Mouse (Mus musculus): ENCODE results near the gene Gm20532. TPM values are rescaled to one million over a fixed set of nuclear protein-coding genes. Genes with fewer than 3 reads are reported as not detected.

Gene Gm20532
- polyA plus RNA-seq, 1 experiment from 2014 or later: not detected

DNA sequence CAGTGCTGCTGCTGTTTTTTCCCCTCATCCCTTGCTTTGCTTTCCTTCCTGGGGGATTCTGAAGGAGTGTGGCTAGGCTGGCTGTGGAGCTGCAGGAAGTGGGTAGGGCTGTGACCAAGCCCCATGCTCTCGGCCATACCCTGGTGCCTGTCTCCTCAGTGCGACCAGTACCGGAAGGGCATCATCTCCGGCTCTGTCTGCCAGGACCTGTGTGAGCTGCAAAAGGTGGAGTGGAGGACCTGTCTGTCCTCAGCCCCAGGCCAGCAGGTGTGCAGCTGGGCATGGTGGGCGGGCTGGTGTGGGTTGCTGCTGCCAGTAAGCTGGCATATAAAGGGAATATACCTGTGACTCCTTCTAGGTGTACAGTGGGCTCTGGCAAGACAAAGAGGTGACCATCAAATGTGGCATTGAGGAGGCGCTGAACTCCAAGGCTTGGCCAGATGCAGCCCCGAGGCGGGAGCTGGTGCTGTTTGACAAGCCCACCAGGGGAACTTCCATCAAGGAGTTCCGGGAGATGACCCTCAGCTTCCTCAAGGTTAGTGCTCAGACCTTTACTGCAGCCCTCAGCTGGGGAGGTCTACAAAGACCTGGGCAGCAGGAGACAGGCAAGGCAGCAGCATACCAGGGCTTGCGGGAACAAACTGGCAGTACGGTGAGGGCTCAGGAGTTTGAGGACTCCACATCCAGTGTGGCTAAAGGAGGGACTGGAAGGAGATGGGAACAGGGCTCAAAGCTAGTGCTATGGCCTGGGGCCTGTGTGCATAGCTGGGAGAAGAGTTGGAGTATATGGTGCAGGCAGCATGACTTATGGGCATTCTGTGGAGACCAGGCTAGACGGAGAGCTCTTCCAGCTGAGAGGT lies 48.4 kb downstream of the Gm20532 start:
- 0 out of 2 replicates have a peak, but pooled peaks have one; percentile 8 for ATAC-seq (ENCODE audit: low FRiP score, low TSS enrichment)
- Histone ChIP-seq H3K9me3 (ENCODE audit: low read length) (no peaks in the 10 kb centered on the region), H3K27ac (ENCODE audit: low read length) (peak overlapping the region; percentile 20; the same call in 1 of the 2 replicates), H3K4me2 (replicated peaks; ENCODE audit: low read depth, low read length) (no peak overlapping the region), H3K27me3 (ENCODE audit: insufficient read depth, low read length) (no peaks in the 10 kb centered on the region), H3K4me1 (ENCODE audit: insufficient read depth, low read length) (peaks cover 35% of the 10 kb centered on the region), H3K9ac (replicated peaks; ENCODE audit: low read length) (no peak overlapping the region), H3K4me3 (ENCODE audit: low read length) (no peak overlapping the region), H3K36me3 (ENCODE audit: insufficient read depth, low read length) (peaks cover 44% of the 10 kb centered on the region)
- 61% methylated on average over 12 of the region's 12 CpGs for WGBS

DNA sequence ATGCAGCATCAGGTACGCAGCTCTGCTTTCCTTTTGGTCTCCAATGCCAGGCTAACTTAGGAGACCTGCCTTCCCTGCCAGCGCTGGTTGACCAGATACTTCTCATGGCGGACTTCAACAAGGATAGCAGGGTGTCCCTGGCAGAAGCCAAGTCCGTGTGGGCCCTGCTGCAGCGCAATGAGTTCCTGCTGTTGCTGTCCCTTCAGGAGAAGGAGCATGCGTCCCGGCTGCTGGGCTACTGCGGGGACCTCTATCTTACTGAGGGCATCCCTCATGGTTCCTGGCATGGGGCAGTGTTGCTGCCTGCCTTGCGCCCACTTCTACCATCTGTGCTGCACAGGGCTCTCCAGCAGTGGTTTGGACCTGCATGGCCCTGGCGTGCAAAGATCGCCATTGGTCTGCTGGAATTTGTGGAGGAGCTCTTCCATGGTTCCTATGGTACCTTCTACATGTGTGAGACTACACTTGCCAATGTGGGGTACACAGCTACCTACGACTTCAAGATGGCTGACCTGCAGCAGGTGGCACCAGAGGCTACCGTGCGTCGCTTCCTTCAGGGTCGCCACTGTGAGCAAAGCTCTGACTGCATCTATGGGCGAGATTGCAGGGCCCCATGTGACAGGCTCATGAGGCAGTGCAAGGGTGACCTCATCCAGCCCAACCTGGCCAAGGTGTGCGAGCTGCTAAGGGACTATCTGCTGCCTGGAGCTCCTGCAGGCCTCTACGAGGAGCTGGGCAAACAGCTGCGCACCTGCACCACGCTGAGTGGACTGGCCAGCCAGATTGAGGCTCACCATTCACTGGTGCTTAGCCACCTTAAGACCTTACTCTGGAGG lies 49.3 kb downstream of the Gm20532 start:
- Histone ChIP-seq H3K36me3 (ENCODE audit: insufficient read depth, low read length) (peaks cover 44% of the 10 kb centered on the region), H3K4me2 (replicated peaks; ENCODE audit: low read depth, low read length) (no peak overlapping the region), H3K27ac (ENCODE audit: low read length) (no peak overlapping the region), H3K9me3 (ENCODE audit: low read length) (no peaks in the 10 kb centered on the region), H3K4me3 (ENCODE audit: low read length) (no peak overlapping the region), H3K9ac (replicated peaks; ENCODE audit: low read length) (no peak overlapping the region), H3K27me3 (ENCODE audit: insufficient read depth, low read length) (no peaks in the 10 kb centered on the region), H3K4me1 (ENCODE audit: insufficient read depth, low read length) (peaks cover 34% of the 10 kb centered on the region)
- no peak for ATAC-seq (ENCODE audit: low FRiP score, low TSS enrichment)
- WGBS: 81% methylated on average over 21 of the region's 21 CpGs

DNA sequence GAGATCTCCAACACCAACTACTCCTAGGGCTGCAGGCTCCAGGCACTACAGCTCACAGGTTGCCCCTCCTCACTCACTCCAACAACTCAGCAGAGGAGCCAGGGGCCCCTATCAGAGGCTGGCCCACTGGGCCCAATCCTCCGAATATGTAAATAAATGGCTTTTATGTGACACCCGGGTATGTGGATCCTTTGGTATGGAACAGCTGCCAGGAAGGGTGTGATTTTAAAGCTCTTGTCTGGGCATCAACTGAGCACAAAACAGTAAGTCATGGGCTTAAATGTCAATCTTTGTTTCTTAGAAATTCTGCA lies 49.8 kb downstream of the Gm20532 start:
- no peaks in the 10 kb centered on the region for H3K9me3 ChIP-seq (ENCODE audit: low read length)
- no peaks in the 10 kb centered on the region for H3K27me3 ChIP-seq (ENCODE audit: insufficient read depth, low read length)
- H3K27ac ChIP-seq (ENCODE audit: low read length): no peak overlapping the region
- no peak overlapping the region for H3K4me3 ChIP-seq (ENCODE audit: low read length)
- peaks cover 32% of the 10 kb centered on the region for H3K4me1 ChIP-seq (ENCODE audit: insufficient read depth, low read length)
- H3K4me2 ChIP-seq (replicated peaks; ENCODE audit: low read depth, low read length): no peak overlapping the region
- WGBS: 65% methylated on average over 2 of the region's 2 CpGs
- peaks cover 44% of the 10 kb centered on the region for H3K36me3 ChIP-seq (ENCODE audit: insufficient read depth, low read length)
- no peak overlapping the region for H3K9ac ChIP-seq (replicated peaks; ENCODE audit: low read length)
- no peak for ATAC-seq (ENCODE audit: low FRiP score, low TSS enrichment)

DNA sequence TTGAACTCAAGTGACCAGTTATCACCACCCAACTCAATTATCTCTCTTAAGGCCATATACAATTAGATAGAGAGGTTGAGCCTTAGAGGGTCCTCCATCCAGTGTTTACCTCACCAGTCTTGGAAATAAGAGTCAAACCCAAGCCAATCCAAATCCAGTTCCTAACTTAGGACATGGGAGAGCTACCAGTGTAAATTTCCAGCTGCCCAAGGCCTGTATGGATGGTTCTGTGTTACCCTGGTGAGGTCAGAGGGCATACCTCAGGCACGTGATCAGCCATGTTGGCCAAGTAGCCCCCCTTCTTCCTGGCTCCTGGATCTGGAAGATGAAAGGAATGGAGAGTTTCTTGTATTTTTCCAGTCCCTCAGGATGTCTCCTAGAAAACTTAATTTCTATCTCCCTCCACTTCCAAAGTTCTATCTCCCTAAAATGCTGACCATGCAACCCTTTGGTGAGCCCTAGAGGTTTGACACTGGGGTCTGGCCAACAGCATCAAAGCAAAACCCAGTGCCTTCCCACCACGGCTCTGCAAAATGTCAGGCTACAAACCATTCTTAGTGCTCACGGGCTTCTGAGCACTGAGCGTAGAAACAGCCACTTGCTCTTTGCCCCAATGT lies 51.0 kb downstream of the Gm20532 start:
- Histone ChIP-seq H3K4me1 (ENCODE audit: insufficient read depth, low read length) (peaks cover 32% of the 10 kb centered on the region), H3K9ac (replicated peaks; ENCODE audit: low read length) (0 out of 2 replicates have a peak overlapping the region, but pooled peaks have one; percentile 99), H3K36me3 (ENCODE audit: insufficient read depth, low read length) (peaks cover 44% of the 10 kb centered on the region), H3K27ac (ENCODE audit: low read length) (no peak overlapping the region), H3K9me3 (ENCODE audit: low read length) (no peaks in the 10 kb centered on the region), H3K27me3 (ENCODE audit: insufficient read depth, low read length) (no peaks in the 10 kb centered on the region), H3K4me2 (replicated peaks; ENCODE audit: low read depth, low read length) (peak overlapping the region; percentile 66; the same call in 1 of the 2 replicates), H3K4me3 (ENCODE audit: low read length) (no peak overlapping the region)
- 67% methylated on average over 4 of the region's 4 CpGs for WGBS
- no peak for ATAC-seq (ENCODE audit: low FRiP score, low TSS enrichment)

DNA sequence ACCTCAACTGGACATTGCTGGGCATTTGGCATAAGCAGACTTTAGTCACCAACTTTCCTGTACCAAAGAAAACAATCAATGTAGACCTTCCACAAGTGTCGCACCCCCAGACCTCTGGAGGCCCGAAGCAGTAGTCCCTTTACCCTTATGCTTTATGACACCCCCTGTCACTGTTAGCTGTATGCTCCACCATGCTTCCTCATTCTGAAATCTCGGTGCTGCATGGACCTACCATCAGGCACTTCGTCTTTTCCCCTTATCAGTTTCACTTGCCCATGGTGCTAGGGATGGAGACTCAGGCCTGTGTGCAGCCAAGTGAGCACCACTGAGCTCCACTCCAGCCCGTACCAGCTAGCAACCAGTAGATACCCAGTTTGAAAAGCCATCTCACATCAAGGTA lies 51.6 kb downstream of the Gm20532 start:
- Histone ChIP-seq H3K4me3 (ENCODE audit: low read length) (peak overlapping the region; percentile 100; the same call in 1 of the 2 replicates), H3K9me3 (ENCODE audit: low read length) (no peaks in the 10 kb centered on the region), H3K27ac (ENCODE audit: low read length) (0 out of 2 replicates have a peak overlapping the region, but pooled peaks have one; percentile 22), H3K27me3 (ENCODE audit: insufficient read depth, low read length) (no peaks in the 10 kb centered on the region), H3K9ac (replicated peaks; ENCODE audit: low read length) (peak overlapping the region; percentile 99), H3K4me1 (ENCODE audit: insufficient read depth, low read length) (peaks cover 32% of the 10 kb centered on the region), H3K4me2 (replicated peaks; ENCODE audit: low read depth, low read length) (peak overlapping the region; percentile 66), H3K36me3 (ENCODE audit: insufficient read depth, low read length) (peaks cover 44% of the 10 kb centered on the region)
- WGBS: 81% methylated on average over 5 of the region's 5 CpGs
- no peak for ATAC-seq (ENCODE audit: low FRiP score, low TSS enrichment)

DNA sequence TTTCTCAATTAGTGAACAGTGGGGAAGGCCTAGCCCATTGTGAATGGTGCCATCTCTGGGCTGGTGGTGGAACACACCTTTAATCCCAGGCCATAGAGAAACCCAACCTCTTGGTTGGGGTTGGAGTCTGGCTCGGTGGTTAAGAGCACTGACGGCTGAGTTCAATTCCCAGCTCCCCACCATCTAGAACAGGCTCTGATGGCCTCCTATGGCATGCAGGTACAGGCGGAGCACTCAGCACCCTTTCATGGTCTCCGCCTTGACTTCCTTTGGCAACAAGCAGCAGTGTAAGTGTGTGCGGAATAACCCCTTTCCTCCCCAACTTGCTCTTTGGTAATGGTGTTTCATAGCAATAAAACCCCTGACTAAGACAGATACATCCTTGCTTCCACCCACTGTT lies 52.1 kb downstream of the Gm20532 start:
- ATAC-seq (ENCODE audit: low FRiP score, low TSS enrichment): no peak
- Histone ChIP-seq H3K9ac (replicated peaks; ENCODE audit: low read length) (peak overlapping the region; percentile 99), H3K27me3 (ENCODE audit: insufficient read depth, low read length) (no peaks in the 10 kb centered on the region), H3K4me2 (replicated peaks; ENCODE audit: low read depth, low read length) (peak overlapping the region; percentile 66), H3K4me3 (ENCODE audit: low read length) (peak overlapping the region; percentile 100), H3K27ac (ENCODE audit: low read length) (0 out of 2 replicates have a peak overlapping the region, but pooled peaks have one; percentile 22), H3K4me1 (ENCODE audit: insufficient read depth, low read length) (peaks cover 32% of the 10 kb centered on the region), H3K9me3 (ENCODE audit: low read length) (no peaks in the 10 kb centered on the region), H3K36me3 (ENCODE audit: insufficient read depth, low read length) (peaks cover 44% of the 10 kb centered on the region)
- WGBS: 63% methylated on average over 5 of the region's 5 CpGs

DNA sequence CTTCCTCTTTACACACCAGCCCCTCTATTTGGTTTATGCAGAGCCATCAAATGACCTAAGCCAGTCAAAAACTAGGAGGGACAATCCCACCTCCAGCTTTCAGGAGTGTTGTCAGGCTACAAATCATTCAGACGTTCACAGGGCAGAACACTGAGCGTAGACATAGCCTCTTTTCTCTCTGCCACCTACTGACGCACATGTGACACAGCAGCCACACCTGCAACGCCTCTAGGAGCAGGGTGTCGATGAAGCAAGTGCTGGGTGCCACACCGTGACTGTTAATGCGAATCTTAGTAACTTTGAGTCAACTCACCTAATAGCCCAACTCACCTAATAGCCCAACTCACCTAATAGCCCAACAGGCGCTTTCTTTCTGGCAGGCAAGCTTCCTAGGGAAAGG lies 52.6 kb downstream of the Gm20532 start:
- peaks cover 32% of the 10 kb centered on the region for H3K4me1 ChIP-seq (ENCODE audit: insufficient read depth, low read length)
- ATAC-seq (ENCODE audit: low FRiP score, low TSS enrichment): 0 out of 2 replicates have a peak, but pooled peaks have one; percentile 24
- no peaks in the 10 kb centered on the region for H3K9me3 ChIP-seq (ENCODE audit: low read length)
- H3K9ac ChIP-seq (replicated peaks; ENCODE audit: low read length): peak overlapping the region; percentile 99
- peaks cover 44% of the 10 kb centered on the region for H3K36me3 ChIP-seq (ENCODE audit: insufficient read depth, low read length)
- WGBS: 1% methylated on average over 8 of the region's 8 CpGs
- H3K27me3 ChIP-seq (ENCODE audit: insufficient read depth, low read length): no peaks in the 10 kb centered on the region
- 0 out of 2 replicates have a peak overlapping the region, but pooled peaks have one; percentile 11 for H3K27ac ChIP-seq (ENCODE audit: low read length)
- peak overlapping the region; percentile 66 for H3K4me2 ChIP-seq (replicated peaks; ENCODE audit: low read depth, low read length)
- peak overlapping the region; percentile 100 for H3K4me3 ChIP-seq (ENCODE audit: low read length)

DNA sequence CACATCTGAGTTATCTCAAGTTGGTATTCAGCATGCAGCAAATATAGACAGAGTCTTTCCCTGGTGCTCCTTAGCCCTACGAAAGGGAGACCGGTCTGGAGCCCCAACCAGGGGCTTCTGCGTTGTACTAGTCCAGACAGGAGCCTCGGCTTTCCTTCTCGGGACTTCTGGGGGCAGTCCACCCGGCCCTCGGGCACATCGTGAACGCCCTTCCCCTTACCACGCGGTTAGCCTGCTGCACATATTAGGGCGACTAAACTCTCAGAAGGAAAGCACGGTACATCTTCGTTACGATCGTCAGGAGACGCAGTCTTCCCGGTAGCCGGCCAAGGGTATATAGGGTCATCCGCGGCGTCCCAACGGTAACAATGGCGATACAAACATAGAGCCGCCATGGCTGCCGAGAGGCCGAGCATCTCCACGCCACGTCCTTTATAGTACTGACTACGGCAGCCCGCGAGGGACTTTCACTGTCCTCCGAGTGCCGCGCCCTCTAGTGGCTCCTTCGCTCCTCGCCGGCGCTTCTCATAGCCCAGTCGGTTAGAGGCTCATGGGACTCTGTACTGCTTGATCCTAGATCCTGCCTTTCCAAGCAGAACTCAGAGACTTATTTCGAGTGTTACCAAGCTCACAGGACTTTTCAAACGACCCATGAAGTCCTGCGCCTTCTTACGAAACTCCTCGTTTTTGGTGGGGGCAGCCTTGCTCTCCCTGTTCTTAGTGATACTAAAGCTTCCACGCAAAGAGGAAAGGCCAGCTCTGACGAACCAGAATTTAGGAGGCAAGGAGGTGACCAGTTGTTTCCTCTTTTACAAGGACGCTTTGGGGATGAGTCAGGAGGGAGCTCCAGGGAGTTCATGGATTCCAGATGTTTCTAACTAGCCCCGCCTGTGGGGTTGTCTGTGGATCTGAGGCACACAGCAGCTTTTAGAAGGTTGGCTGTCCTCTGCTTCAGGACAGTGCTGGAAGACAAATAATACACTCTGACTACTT lies 53.7 kb downstream of the Gm20532 start:
- H3K27ac ChIP-seq (ENCODE audit: low read length): peak overlapping the region; percentile 87
- WGBS: 4% methylated on average over 49 of the region's 49 CpGs
- no peaks in the 10 kb centered on the region for H3K27me3 ChIP-seq (ENCODE audit: insufficient read depth, low read length)
- no peaks in the 10 kb centered on the region for H3K9me3 ChIP-seq (ENCODE audit: low read length)
- peaks cover 33% of the 10 kb centered on the region for H3K36me3 ChIP-seq (ENCODE audit: insufficient read depth, low read length)
- H3K4me3 ChIP-seq (ENCODE audit: low read length): peak overlapping the region; percentile 100
- ATAC-seq (ENCODE audit: low FRiP score, low TSS enrichment): peak; percentile 84
- peak overlapping the region; percentile 99 for H3K9ac ChIP-seq (replicated peaks; ENCODE audit: low read length)
- H3K4me2 ChIP-seq (replicated peaks; ENCODE audit: low read depth, low read length): peak overlapping the region; percentile 66
- H3K4me1 ChIP-seq (ENCODE audit: insufficient read depth, low read length): peaks cover 24% of the 10 kb centered on the region
